Mouse (Mus musculus): Measurements from ENCODE around the gene Cxcl9.

GRCm38 (mm10) chr5:92370392-92370791 lies 42.5 kb upstream of the Cxcl9 start:
- TF ChIP-seq CTCF (IDR thresholded peaks at IDR 0.05; ENCODE audit: extremely low read depth, insufficient read depth, low read length): no peak
- no peak for TF ChIP-seq POLR2A (IDR thresholded peaks at IDR 0.05; ENCODE audit: extremely low read depth, insufficient read depth, low read length)

Data from cortical plate, adult 2 months (tissue).